Mouse (Mus musculus) E14TG2a.4 (cell line): ENCODE results near the gene Plcb1.

Experiments
- CTCF ChIP-seq: conservative IDR thresholded peaks from 2 replicates; pipeline ENCODE4 v1.5.1; 2014; ENCODE audit warnings: low read length
- NANOG ChIP-seq: IDR thresholded peaks from 2 replicates; pipeline ENCODE4 v1.6.1; 2014; ENCODE audit warnings: borderline replicate concordance, low read length, mixed read lengths

GRCm38 (mm10) chr2:135361798-135362197 lies 575.9 kb downstream of the Plcb1 start:
- peak; percentile 59 for TF ChIP-seq CTCF
- TF ChIP-seq NANOG: no peak
